Mouse (Mus musculus) cerebellum, postnatal 14 days (tissue): ENCODE results near the gene Gm10260.
A peak's percentile ranks its signal among the peaks of the same experiment; 100 is the strongest.

Experiments used
- DNase-seq, 2 experiments: peaks; one replicate each; pipeline ENCODE4 v3.0.0; 2021; ENCODE audit warnings: mixed read lengths in 2 of 2

Gm10260 gene

GRCm38 (mm10) chr13:97760532-97760931, at the start of gene Gm10260:
Gm10260 (minus strand) TSS chr13:97760632.
- no peak for DNase-seq

DNA sequence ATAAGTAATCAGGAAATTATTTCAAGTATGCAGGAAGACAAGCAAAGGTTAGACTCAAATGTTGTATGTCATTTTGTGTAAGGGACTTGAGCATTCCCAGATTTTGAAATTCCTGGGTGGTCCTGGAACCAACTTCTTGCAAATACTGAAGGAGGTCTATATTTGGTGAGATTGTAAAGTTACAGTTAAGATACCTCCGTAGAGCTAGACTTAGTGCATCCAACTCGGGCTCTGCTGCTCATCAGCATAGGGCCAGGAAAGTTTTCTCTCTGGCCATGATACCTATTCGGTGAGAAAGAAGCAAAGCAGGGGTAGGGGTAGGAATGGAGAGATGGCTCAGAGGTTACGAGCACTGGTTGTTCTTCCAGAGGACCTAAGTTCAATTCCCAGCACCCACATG, 49.4 kb upstream of the Gm10260 start:
- no peak for DNase-seq

DNA sequence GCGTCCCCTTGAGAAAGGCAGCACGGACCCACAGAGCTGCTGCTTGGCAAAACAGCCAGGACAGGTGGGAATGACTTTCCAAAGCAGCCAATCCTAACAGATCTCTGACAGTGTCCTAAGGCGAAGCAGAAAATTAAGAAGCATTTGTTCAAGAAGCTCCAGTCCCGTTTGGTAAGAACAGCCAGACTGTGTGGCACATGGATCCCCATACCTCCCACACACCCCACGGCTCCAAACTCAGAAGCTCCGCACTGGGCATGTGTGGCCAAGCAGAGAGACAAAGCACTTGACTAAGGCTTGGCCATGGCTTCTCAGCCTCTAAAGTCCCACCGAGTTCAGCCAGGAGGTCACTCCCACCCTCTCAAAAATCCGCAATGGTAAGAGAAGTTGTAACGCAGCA, 45.5 kb upstream of the Gm10260 start:
- DNase-seq: no peak

DNA sequence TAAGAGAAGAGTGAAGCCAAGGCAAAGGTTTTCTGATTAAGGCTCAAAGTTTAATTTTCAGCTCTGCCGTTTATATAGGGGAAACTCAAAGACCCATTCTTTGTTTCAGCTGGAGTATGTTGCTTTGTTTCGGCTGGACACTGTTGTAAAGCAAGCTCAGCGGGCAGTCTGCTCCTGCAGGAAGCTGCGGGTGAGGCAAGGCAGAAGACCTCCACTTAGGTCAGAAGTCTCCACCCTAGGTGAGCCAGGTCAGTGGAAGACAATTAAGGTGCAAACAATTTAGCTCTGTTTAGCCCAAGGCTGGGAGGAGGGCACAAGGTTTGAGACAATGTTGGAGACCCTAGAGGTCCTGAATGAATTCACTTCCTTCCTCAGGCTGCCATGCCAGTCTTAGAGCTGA, 42.0 kb upstream of the Gm10260 start:
- no peak for DNase-seq

- DNase-seq: no peak
Measured at GRCm38 (mm10) chr13:97797462-97797861, 37.0 kb upstream of the Gm10260 start.

GRCm38 (mm10) chr13:97794780-97795179, 34.3 kb upstream of the Gm10260 start:
- DNase-seq: no peak

- DNase-seq: no peak
Measured at GRCm38 (mm10) chr13:97793932-97794331, 33.5 kb upstream of the Gm10260 start.

- DNase-seq: no peak
Measured at GRCm38 (mm10) chr13:97791664-97792063, 31.2 kb upstream of the Gm10260 start.

DNA sequence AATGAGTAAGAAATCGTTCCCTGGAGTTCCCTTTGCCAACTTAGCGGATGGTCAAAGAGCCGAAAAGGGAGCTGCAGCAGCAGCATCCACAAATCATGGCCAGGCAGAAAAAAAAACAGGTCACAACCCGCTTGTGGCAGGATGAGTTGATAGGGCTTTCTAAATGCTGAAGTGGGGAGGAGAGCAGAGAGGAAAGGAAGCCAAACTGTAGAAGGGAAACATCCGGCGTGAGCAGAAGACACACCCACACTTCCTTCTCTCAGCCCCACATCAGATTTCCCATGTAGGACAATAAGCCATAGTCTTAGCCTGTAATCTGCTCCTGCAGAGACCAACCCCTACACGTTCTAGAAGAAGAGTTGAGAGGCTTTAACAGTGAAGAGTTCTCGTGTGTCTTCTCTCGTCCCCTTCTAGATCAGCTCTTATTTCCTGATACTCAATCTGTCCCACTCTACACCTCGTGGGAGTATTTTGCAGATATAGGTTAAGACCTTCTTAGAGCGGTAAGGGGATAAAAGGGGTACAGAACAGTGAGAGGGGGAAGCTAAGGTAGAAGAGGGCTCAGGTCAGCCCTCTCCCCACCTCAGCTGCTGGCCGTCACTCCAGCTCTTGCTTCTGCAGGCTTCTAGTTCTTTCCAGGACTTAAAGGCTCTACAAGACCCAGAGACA, 29.5 kb upstream of the Gm10260 start:
- no peak for DNase-seq

- DNase-seq: no peak
Measured at GRCm38 (mm10) chr13:97785167-97785835, 24.9 kb upstream of the Gm10260 start.

DNA sequence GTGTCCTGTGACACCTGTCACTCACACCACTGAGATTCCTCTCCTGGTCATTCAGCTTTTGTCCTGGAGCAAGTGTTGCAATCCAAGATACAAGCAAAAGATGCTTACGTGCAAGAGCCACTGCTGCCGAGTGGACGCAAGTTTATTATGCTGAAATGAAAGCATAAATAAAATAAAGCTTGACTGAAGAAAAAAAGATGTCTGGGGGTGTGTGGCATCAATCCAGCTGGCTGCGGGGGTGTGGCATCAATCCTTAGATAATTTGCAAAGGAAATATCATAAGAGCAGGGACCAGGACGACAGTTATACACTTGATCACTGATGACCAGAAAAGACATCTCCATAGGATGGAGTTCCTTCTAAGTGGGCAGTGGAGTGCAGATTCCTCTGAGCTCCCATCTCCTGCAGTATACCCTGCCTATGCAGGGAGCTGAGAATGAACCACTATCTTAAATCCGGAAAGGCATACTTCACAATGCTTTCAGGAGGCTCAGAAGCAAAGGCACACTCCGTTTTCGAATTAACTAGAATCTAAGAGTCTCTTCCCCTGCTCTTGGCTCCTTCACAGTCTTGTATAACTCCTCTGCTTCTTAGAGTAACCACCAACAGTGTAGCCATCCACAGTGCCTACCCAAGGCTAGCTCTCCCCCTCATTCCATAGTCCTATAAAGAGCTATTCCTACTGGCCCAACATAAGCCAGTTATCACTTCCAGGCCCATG, 23.2 kb upstream of the Gm10260 start:
- no peak for DNase-seq

DNA sequence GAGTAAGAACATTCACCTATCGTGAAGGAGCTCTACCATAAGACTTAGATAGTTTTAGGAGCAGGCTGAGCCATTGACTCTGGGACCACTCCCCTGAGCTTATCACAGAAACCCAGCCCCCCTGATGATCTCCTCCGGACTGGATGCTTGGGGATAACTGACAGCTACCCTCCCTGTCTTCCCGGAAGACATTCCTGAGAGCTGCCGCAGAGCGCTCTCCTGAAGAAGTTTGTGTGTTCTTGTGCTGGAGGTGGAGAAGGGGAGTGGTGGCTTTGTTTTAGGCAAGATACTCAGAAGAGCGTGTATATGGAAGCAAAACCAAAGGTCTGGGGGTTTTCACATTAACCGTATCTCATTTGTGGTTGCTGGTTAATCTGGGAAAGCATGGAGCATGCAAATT, 21.6 kb upstream of the Gm10260 start:
- no peak for DNase-seq

DNA sequence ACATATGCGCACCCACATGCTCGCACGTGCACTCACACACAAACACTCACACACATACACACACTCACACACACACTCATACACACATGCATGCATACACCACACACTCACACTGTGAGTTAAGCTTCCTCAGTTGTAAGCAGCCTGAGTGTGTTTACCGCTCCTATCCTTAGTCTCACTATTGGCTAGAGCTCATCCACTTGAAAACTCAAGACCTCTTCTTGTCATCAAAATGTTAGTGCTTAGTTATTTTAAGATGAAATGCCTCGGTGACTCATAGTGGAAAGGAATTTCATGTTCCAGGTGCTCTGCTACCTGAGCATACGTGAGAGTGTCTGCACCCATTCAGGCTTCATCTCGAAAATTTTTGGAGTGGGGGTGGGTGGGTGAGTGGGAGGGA, 21.2 kb upstream of the Gm10260 start:
- no peak for DNase-seq

DNA sequence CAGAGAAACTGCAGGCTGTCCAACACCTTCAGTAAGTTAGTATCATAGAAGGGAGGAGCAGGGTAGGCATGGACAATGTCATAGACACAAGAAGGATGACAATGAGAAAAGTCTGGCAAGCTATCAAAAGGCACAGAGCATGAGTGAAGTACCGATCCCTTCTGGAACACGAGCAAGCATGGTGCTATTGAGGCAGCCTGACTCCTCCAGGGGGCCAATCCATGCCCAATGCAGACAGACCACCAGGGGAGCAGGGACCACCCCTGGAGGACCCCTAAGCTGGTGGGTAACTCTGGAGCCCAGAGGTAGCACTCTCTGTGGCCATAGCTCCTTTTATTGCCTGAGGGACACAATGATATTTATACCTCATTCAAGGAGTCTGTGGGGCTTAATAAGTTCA, 20.1 kb upstream of the Gm10260 start:
- no peak for DNase-seq

DNA sequence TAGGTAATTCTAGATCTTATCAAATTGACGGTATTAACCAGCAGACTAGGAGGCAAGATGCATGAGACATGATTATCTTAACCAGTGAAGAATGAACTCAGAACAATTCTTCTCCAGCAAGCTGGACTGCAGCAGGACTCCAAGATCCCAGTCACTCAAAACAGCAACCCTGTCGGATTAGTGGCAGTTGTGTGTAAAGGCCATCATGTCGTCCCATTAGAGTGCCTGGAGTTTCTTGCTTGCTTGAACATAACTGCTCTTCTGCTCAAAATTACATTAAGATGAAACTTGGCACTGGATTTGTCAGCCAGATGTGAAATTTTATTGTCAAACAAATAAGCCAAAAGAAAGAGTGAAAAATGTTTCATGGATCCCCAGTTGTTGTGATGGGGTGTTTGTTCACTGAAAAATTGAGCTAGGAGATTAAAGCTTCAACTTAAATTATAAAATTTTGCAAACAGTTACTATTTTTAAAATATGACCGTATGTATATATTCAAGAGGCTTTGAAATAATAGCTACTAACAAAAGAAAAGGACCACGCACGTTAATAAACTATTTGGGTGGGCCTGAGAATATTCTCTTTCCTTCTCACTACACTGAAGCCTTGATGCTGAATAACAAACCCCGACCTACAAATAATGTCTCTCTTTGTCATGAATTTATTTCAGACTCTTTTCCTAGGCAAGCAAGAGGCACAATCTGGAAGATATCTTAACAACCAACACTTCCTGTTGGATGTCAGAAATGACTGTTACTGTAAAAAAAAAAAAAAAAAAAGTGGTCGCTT, 19.4 kb upstream of the Gm10260 start:
- DNase-seq: no peak

GRCm38 (mm10) chr13:97778698-97779194, 18.3 kb upstream of the Gm10260 start:
- no peak for DNase-seq

GRCm38 (mm10) chr13:97777667-97778066, 17.2 kb upstream of the Gm10260 start:
- DNase-seq: no peak

DNA sequence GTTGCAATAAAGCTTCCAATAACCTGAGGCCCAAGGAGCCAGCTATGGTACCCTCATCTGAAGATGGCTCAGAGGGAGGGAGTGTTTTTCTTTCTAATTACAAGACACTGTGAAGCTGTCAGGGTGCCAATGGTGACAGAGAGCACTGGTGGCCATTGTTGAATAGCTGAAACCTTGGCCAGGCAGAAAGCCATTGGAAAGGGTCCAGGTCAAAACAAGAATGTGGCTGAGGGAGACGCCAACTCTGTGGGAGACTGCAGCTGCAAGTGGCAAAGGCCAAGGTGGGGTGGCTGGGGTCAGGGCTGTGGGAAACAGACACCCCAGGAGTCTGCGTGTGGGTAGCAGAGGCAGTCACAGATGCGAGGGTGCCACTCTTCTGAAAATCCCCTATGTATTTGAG, 16.3 kb upstream of the Gm10260 start:
- DNase-seq: peak; percentile 35 to 58

- DNase-seq: no peak
Measured at GRCm38 (mm10) chr13:97775907-97776306, 15.5 kb upstream of the Gm10260 start.

GRCm38 (mm10) chr13:97774740-97775425, 14.5 kb upstream of the Gm10260 start:
- peak; percentile 22 to 42 for DNase-seq

DNA sequence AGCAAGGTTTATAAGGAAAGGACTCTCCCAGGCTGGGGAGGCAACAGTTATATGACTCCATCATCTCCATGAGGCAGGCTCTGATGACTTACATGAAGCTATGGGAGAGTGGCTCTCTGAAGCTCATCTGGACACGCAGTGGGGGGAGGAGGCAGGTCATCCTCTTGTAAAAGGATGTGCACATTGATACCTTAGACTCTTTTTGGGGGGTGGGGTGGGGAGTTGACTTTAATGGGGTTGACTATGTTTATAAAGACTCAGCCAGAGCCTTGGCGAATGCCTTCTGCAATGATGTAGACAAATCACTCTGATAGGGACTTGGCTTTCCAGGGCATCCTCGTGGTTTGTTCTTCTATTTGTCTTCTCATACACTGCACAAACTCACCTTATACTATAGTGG, 8.8 kb upstream of the Gm10260 start:
- DNase-seq: no peak

DNA sequence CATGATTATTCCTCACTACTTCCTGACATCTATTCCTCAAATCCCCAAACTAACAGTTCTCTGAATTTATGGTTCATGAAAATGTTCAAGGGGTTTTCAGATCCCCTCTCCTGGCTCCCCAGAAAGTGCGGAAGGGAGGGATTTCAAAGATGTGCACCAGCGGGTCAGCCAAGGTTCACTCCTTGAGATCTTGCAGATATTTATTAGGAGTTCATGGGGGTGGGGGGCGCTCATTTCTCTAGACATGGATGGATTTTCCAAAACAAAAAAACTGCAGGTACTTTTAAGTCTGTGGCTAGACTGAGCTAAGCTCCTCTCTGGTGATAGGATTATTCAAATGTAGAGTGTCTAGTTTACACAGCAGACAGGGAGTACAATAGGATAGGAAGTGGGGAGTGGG, 8.4 kb upstream of the Gm10260 start:
- no peak for DNase-seq
